Mouse (Mus musculus) testis, adult 2 months (tissue): ENCODE measurements at regions not wholly inside any gene's neighbourhood (a gene's known extent, or its start where the extent isn't known, plus 50 kb on each side); places are given as distances from the start of the nearest gene placed in this dataset.

Experiments
- CTCF ChIP-seq: fragments of 200-500 bp; IDR thresholded peaks from 2 replicates; pipeline ENCODE4 v1.5.1; 2012; ENCODE audit warnings: low read depth, mild to moderate bottlenecking, inconsistent platforms, low read length, moderate library complexity; ENCODE audit not compliant: control insufficient read depth, insufficient read depth, insufficient replicate concordance
- POLR2A ChIP-seq: fragments of 200-500 bp; IDR thresholded peaks from 2 replicates; pipeline ENCODE4 v1.6.1; 2012; ENCODE audit warnings: low read depth, mild to moderate bottlenecking, inconsistent platforms, low read length, moderate library complexity; ENCODE audit not compliant: control insufficient read depth

DNA sequence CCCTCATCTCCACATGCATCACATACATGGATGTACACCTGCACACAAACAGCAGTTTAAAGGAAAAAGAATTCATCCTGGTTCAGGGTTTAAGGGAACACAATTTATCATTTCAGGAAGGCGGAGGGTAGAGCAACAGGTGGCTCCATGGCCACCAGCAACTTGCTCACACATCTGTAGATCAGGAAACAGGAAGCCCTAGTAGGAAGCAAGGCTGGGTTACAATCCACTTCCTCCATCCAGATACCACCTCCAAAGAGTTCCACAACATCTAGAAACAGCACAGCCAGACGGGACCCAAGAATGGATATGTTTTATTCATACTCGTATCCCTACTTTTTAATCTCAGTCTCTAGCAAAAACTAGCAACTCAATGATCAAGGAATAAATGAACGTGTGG lies 97.0 kb downstream of the Sox4 start:
- TF ChIP-seq POLR2A (no peak), CTCF (no peak)
